Mouse (Mus musculus) MEL (cell line): ENCODE measurements around the gene Klhdc8a. TPM values are rescaled to one million over a fixed set of nuclear protein-coding genes. Genes with fewer than 3 reads are reported as not detected.

ENCODE experiments used
- DNase-seq: peaks from one replicate; pipeline ENCODE4 v3.0.0; 2011; ENCODE audit warnings: low read depth, low spot score
- H3K27ac ChIP-seq: 2 replicates; pipeline ENCODE4 v1.5.1; 2012; ENCODE audit warnings: low read depth, mild to moderate bottlenecking, control low read depth, low read length, moderate library complexity; ENCODE audit not compliant: control insufficient read depth
- H3K27me3 ChIP-seq, 2 experiments: fragments of 150-350 bp in 1 of 2; sonication (generic) in 1 of 2; 2 replicates each; pipeline ENCODE4 v1.6.1; 2012; ENCODE audit warnings: low read length in 2 of 2, mild to moderate bottlenecking in 2 of 2, improper control_type of control experiment in 1 of 2, moderate library complexity in 1 of 2; ENCODE audit not compliant: insufficient read depth in 2 of 2, control insufficient read depth in 1 of 2
- H3K36me3 ChIP-seq, 2 experiments: 2 replicates each; pipeline ENCODE4 v1.6.1; 2012 to 2014; ENCODE audit warnings: low read length in 2 of 2, improper control_type of control experiment in 1 of 2, inconsistent platforms in 1 of 2, mild to moderate bottlenecking in 1 of 2; ENCODE audit not compliant: insufficient read depth in 2 of 2, control insufficient read depth in 1 of 2
- H3K4me1 ChIP-seq, 2 experiments: fragments of 150-350 bp in 1 of 2; sonication (generic) in 1 of 2; 2 replicates each; pipeline ENCODE4 v1.6.1; 2012; ENCODE audit warnings: low read length in 2 of 2, improper control_type of control experiment in 1 of 2, mild to moderate bottlenecking in 1 of 2; ENCODE audit not compliant: insufficient read depth in 2 of 2, control insufficient read depth in 1 of 2
- H3K4me3 ChIP-seq, 2 experiments: fragments of 150-350 bp in 1 of 2; sonication (generic) in 1 of 2; 2 replicates each; pipeline ENCODE4 v1.5.1; 2012; ENCODE audit warnings: low read depth in 2 of 2, low read length in 2 of 2, mild to moderate bottlenecking in 2 of 2, moderate library complexity in 2 of 2, control low read depth in 1 of 2, improper control_type of control experiment in 1 of 2; ENCODE audit not compliant: control insufficient read depth in 1 of 2, insufficient read depth in 1 of 2
- H3K79me2 ChIP-seq: 2 replicates; pipeline ENCODE4 v1.6.1; 2012; ENCODE audit warnings: mild to moderate bottlenecking, low read length, moderate library complexity; ENCODE audit not compliant: control insufficient read depth, poor library complexity, insufficient read depth
- H3K9ac ChIP-seq: 2 replicates; pipeline ENCODE4 v1.6.1; 2012; ENCODE audit warnings: low read depth, mild to moderate bottlenecking, control low read depth, low read length, moderate library complexity; ENCODE audit not compliant: control insufficient read depth, poor library complexity, severe bottlenecking
- H3K9me3 ChIP-seq: fragments of 150-350 bp; sonication (generic); replicated peaks from 2 replicates; pipeline ENCODE4 v1.6.1; 2012; ENCODE audit warnings: mild to moderate bottlenecking, low read length, improper control_type of control experiment, moderate library complexity; ENCODE audit not compliant: insufficient read depth
- BHLHE40 ChIP-seq: IDR thresholded peaks from 2 replicates; pipeline ENCODE4 v1.6.1; 2012; ENCODE audit warnings: low read depth, mild to moderate bottlenecking, inconsistent platforms, low read length, improper control_type of control experiment, borderline replicate concordance
- CHD1 ChIP-seq: IDR thresholded peaks from 2 replicates; pipeline ENCODE4 v1.6.1; 2012; ENCODE audit warnings: low read depth, mild to moderate bottlenecking, inconsistent platforms, low read length, improper control_type of control experiment
- CHD2 ChIP-seq: IDR thresholded peaks from 2 replicates; pipeline ENCODE4 v1.6.1; 2011; ENCODE audit warnings: low read length, improper control_type of control experiment
- E2F4 ChIP-seq: IDR thresholded peaks from 2 replicates; pipeline ENCODE4 v1.6.1; 2011; ENCODE audit warnings: low read depth, low read length, improper control_type of control experiment, borderline replicate concordance
- ELF1 ChIP-seq: IDR thresholded peaks from 2 replicates; pipeline ENCODE4 v1.6.1; 2014; ENCODE audit warnings: low read depth, mild to moderate bottlenecking, inconsistent platforms, low read length, improper control_type of control experiment, moderate library complexity
- ETS1 ChIP-seq: IDR thresholded peaks from 2 replicates; pipeline ENCODE4 v1.6.1; 2012; ENCODE audit warnings: low read depth, mild to moderate bottlenecking, inconsistent platforms, low read length, improper control_type of control experiment, moderate library complexity
- GATA1 ChIP-seq: IDR thresholded peaks from 2 replicates; pipeline ENCODE4 v1.6.1; 2011; ENCODE audit warnings: low read depth, low read length, improper control_type of control experiment
- HCFC1 ChIP-seq: IDR thresholded peaks from 2 replicates; pipeline ENCODE4 v1.6.1; 2012; ENCODE audit warnings: low read depth, mild to moderate bottlenecking, inconsistent platforms, low read length, improper control_type of control experiment, moderate library complexity
- JUND ChIP-seq: IDR thresholded peaks from 2 replicates; pipeline ENCODE4 v1.6.1; 2011; ENCODE audit warnings: low read depth, mild to moderate bottlenecking, improper control_type of control experiment, low read length
- KAT2A ChIP-seq: conservative IDR thresholded peaks from 2 replicates; pipeline ENCODE4 v1.6.1; 2012; ENCODE audit warnings: low read depth, low read length, improper control_type of control experiment, inconsistent platforms
- MAX ChIP-seq: IDR thresholded peaks from 2 replicates; pipeline ENCODE4 v1.6.1; 2011; ENCODE audit warnings: low read length, improper control_type of control experiment
- MAZ ChIP-seq: IDR thresholded peaks from 2 replicates; pipeline ENCODE4 v1.6.1; 2012; ENCODE audit warnings: low read depth, mild to moderate bottlenecking, inconsistent platforms, low read length, improper control_type of control experiment
- MEF2A ChIP-seq: IDR thresholded peaks from 2 replicates; pipeline ENCODE4 v1.6.1; 2014; ENCODE audit warnings: low read depth, mild to moderate bottlenecking, inconsistent platforms, low read length, improper control_type of control experiment; ENCODE audit not compliant: poor library complexity, insufficient replicate concordance, severe bottlenecking; ENCODE audit errors: extremely low read depth
- MXI1 ChIP-seq: IDR thresholded peaks from 2 replicates; pipeline ENCODE4 v1.6.1; 2011; ENCODE audit warnings: mild to moderate bottlenecking, low read depth, low read length, improper control_type of control experiment
- MYB ChIP-seq: IDR thresholded peaks from 2 replicates; pipeline ENCODE4 v1.6.1; 2011; ENCODE audit warnings: mild to moderate bottlenecking, low read depth, low read length, improper control_type of control experiment
- MYC ChIP-seq: IDR thresholded peaks from 2 replicates; pipeline ENCODE4 v1.6.1; 2011; ENCODE audit warnings: low read depth, mild to moderate bottlenecking, low read length, improper control_type of control experiment, moderate library complexity
- NELFE ChIP-seq: IDR thresholded peaks from 2 replicates; pipeline ENCODE4 v1.6.1; 2011; ENCODE audit warnings: low read depth, low read length, improper control_type of control experiment
- NRF1 ChIP-seq: IDR thresholded peaks from 2 replicates; pipeline ENCODE4 v1.6.1; 2014; ENCODE audit warnings: low read depth, mild to moderate bottlenecking, inconsistent platforms, low read length, improper control_type of control experiment, moderate library complexity; ENCODE audit not compliant: poor library complexity, insufficient read depth, severe bottlenecking
- POLR2AphosphoS2 ChIP-seq: IDR thresholded peaks from 2 replicates; pipeline ENCODE4 v1.6.1; 2011; ENCODE audit warnings: low read length, improper control_type of control experiment
- RAD21 ChIP-seq: IDR thresholded peaks from 2 replicates; pipeline ENCODE4 v1.6.1; 2011; ENCODE audit warnings: mild to moderate bottlenecking, low read depth, low read length, improper control_type of control experiment
- RCOR1 ChIP-seq: IDR thresholded peaks from 2 replicates; pipeline ENCODE4 v1.6.1; 2012; ENCODE audit warnings: low read depth, mild to moderate bottlenecking, inconsistent platforms, low read length, improper control_type of control experiment
- SIN3A ChIP-seq: IDR thresholded peaks from 2 replicates; pipeline ENCODE4 v1.6.1; 2012; ENCODE audit warnings: low read length, improper control_type of control experiment, inconsistent platforms
- SMC3 ChIP-seq: IDR thresholded peaks from 2 replicates; pipeline ENCODE4 v1.6.1; 2011; ENCODE audit warnings: low read depth, low read length, improper control_type of control experiment
- TAL1 ChIP-seq: IDR thresholded peaks from 2 replicates; pipeline ENCODE4 v1.6.1; 2012; ENCODE audit warnings: mild to moderate bottlenecking, inconsistent platforms, low read length, moderate library complexity, mixed read lengths
- TCF12 ChIP-seq: IDR thresholded peaks from 2 replicates; pipeline ENCODE4 v1.6.1; 2014; ENCODE audit warnings: low read depth, mild to moderate bottlenecking, inconsistent platforms, low read length, improper control_type of control experiment, moderate library complexity
- UBTF ChIP-seq: IDR thresholded peaks from 2 replicates; pipeline ENCODE4 v1.6.1; 2012; ENCODE audit warnings: low read depth, mild to moderate bottlenecking, inconsistent platforms, low read length, improper control_type of control experiment, moderate library complexity, borderline replicate concordance; ENCODE audit not compliant: insufficient read depth
- USF2 ChIP-seq, 2 experiments: IDR thresholded peaks; 2 replicates each; pipeline ENCODE4 v1.6.1; 2011 to 2012; ENCODE audit warnings: improper control_type of control experiment in 2 of 2, low read length in 2 of 2, borderline replicate concordance in 1 of 2, inconsistent platforms in 1 of 2, low read depth in 1 of 2, mild to moderate bottlenecking in 1 of 2; ENCODE audit not compliant: insufficient read depth in 1 of 2
- ZC3H11A ChIP-seq: IDR thresholded peaks from 2 replicates; pipeline ENCODE4 v1.6.1; 2012; ENCODE audit warnings: low read depth, mild to moderate bottlenecking, inconsistent platforms, low read length, improper control_type of control experiment
- ZKSCAN1 ChIP-seq: IDR thresholded peaks from 2 replicates; pipeline ENCODE4 v1.6.1; 2012; ENCODE audit warnings: low read depth, mild to moderate bottlenecking, inconsistent platforms, low read length, improper control_type of control experiment, moderate library complexity
- ZNF384 ChIP-seq: IDR thresholded peaks from 2 replicates; pipeline ENCODE4 v1.6.1; 2012; ENCODE audit warnings: low read depth, mild to moderate bottlenecking, inconsistent platforms, low read length, improper control_type of control experiment
- polyA plus RNA-seq, 2 experiments: library from polyadenylated mRNA; stranded (reverse) in 1 of 2; unstranded in 1 of 2; fragments of >175 nt in 1 of 2; fragments of >200 nt in 1 of 2; gene quantifications; 2 replicates each; pipeline versions ENCODE4 v1.2.1 to v1.2.4; 2012; ENCODE audit warnings: low replicate concordance in 2 of 2, low read depth in 1 of 2; ENCODE audit not compliant: insufficient read length in 2 of 2, insufficient read depth in 1 of 2, missing spikeins in 1 of 2
- total RNA-seq: library from RNA; depleted of rRNA; stranded (reverse); fragments of 300-350 nt; gene quantifications from 2 replicates; pipeline ENCODE4 v1.2.3, GENCODE M21; 2012

Gene Klhdc8a
- total and polyA plus RNA-seq, 3 experiments = not detected

DNA sequence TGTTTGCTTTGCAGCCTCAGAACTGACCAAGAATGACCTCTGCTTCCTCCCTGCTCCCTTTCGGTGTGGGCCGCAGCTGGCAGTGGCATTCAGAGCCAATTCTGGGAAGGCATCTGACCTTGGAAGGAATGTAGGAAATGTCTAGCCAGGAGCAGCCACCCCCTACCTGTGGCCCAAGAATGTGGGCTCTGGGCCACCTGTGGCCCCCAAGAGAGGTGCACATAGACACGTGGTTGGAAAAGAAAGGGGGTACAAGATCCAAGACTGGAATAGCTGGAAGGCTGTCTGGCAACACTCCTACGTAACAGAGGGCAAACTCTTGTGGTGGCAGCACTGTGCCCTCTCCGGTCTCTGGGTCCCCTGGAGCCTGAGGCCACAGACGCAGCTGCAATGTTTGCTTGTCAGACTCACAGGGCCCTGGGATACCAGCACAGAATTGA is 56.8 kb downstream of the Klhdc8a start:
- no peak overlapping the region for H3K4me3 ChIP-seq
- peaks cover 0 to 7% of the 10 kb centered on the region in 2 experiments; a peak in 2 of 4 replicates for H3K36me3 ChIP-seq
- H3K9me3 ChIP-seq = no peaks in the 10 kb centered on the region
- no peaks in the 10 kb centered on the region for H3K79me2 ChIP-seq
- TF ChIP-seq ZC3H11A (no peak), ZKSCAN1 (no peak), KAT2A (no peak), MEF2A (no peak), JUND (no peak), BHLHE40 (no peak), RCOR1 (no peak), NELFE (no peak), POLR2AphosphoS2 (no peak), MYC (no peak), TAL1 (no peak), GATA1 (no peak), RAD21 (no peak), HCFC1 (no peak)
- no peak overlapping the region for H3K27ac ChIP-seq
- H3K4me1 ChIP-seq = peaks cover 2 to 9% of the 10 kb centered on the region in 2 experiments; a peak in 3 of 4 replicates
- H3K9ac ChIP-seq = no peak overlapping the region
- no peak for DNase-seq
- no peaks in the 10 kb centered on the region for H3K27me3 ChIP-seq

DNA sequence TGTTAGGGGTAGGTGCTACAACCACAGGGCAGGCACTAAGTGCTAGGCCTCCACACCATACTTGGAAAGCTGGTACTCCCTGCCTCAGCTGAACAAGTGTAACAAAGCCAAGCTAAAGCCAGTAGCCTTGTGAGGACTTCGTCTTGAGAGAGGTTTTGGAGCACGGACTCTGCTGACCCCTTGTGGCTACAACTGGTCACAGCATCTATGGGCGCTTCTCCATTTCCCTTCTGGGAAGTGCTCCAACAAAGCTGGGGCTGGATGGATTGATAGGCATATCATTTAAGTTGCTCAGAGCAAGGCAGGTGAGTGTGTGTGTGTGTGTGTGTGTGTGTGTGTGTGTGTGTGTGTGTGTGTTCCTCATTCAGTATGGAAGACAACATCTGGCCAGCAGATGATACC is 57.4 kb downstream of the Klhdc8a start:
- Histone ChIP-seq H3K4me3 (no peak overlapping the region), H3K9me3 (no peaks in the 10 kb centered on the region), H3K9ac (no peak overlapping the region), H3K36me3 (peaks cover 0 to 7% of the 10 kb centered on the region in 2 experiments; a peak in 2 of 4 replicates), H3K4me1 (peaks cover 2 to 9% of the 10 kb centered on the region in 2 experiments; a peak in 3 of 4 replicates), H3K27me3 (no peaks in the 10 kb centered on the region), H3K27ac (no peak overlapping the region), H3K79me2 (no peaks in the 10 kb centered on the region)
- DNase-seq = peak; percentile 95
- TF ChIP-seq UBTF (no peak), TAL1 (peak; percentile 55), ZNF384 (peak; percentile 31; the same call in 1 of the 2 replicates), MAX (no peak), ELF1 (peak; percentile 76), CHD2 (no peak), RCOR1 (peak; percentile 94), ETS1 (peak; percentile 92), ZKSCAN1 (no peak), MAZ (no peak), JUND (0 out of 2 replicates have a peak, but pooled peaks have one; percentile 44), POLR2AphosphoS2 (peak; percentile 58; the same call in 1 of the 2 replicates), TCF12 (peak; percentile 94), MXI1 (peak; percentile 43; the same call in 1 of the 2 replicates), SMC3 (peak; percentile 99), HCFC1 (peak; percentile 38; the same call in 1 of the 2 replicates), GATA1 (peak; percentile 42; the same call in 1 of the 2 replicates), E2F4 (no peak), SIN3A (peak; percentile 77), MYC (no peak), RAD21 (no peak; the same call in none of the 2 replicates), NRF1 (0 out of 2 replicates have a peak, but pooled peaks have one; percentile 34), CHD1 (no peak), MYB (peak; percentile 47; the same call in 1 of the 2 replicates), USF2 (IDR thresholded peaks at IDR 0.05; ENCODE audit: borderline replicate concordance in 1 of 2, insufficient read depth in 1 of 2, low read depth in 1 of 2, low read length in 2 of 2) (no peak)
